Mouse (Mus musculus): Measurements from ENCODE around the gene Ntm. TPM values are rescaled to one million over a fixed set of nuclear protein-coding genes. Genes with fewer than 3 reads are reported as not detected.

Ntm gene
- polyA plus RNA-seq, 1 experiment from 2014 or later = 20.7 TPM

DNA sequence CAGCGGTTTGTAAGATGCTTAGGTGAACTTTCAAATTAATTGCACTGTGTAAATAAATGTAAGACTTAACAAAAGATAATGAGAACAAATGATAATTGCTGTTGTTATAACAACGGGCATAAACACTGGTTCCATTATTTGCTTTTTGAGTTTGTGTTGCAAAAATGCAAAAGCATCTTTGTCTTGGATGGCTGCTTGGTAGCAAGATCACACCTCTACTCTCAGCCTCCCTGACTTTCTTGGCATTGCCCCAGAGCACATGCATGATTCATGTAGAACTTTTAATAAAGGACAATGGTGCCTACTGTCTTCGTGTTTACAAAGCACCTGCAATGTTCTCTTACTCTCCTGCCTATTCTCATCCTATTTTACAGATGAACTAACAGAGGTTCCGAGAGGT lies 875.3 kb downstream of the Ntm start:
- no peak for DNase-seq (ENCODE audit: low spot score)
- no peaks in the 10 kb centered on the region for H3K27me3 ChIP-seq (ENCODE audit: insufficient read depth, poor library complexity, severe bottlenecking)
- no peaks in the 10 kb centered on the region for H3K36me3 ChIP-seq
- no peaks in the 10 kb centered on the region for H3K4me1 ChIP-seq
- H3K9me3 ChIP-seq = no peaks in the 10 kb centered on the region
- H3K27ac ChIP-seq = no peak overlapping the region
- WGBS = 73% methylated on average over 4 of the region's 4 CpGs
- no peak overlapping the region for H3K4me3 ChIP-seq

DNA sequence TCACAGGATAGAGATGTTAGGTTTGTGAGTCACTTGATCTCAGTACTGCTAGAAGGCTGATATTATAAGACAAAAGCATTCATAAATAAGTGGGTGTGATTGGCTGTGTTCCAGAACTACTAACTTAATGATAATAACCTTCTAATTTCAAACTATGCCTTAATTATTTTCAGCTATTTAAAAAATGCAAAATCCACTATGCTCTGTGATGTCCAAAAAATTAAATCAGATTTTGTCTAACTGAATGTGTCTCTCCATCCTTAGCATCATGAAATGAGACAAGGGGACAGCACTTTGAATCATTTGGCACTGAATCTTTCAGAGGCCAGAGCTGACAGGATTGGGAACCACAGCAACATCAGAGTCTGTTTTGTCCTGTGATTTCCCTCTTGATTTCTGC lies 875.8 kb downstream of the Ntm start:
- no peak overlapping the region for H3K27ac ChIP-seq
- no peaks in the 10 kb centered on the region for H3K27me3 ChIP-seq (ENCODE audit: insufficient read depth, poor library complexity, severe bottlenecking)
- H3K36me3 ChIP-seq = no peaks in the 10 kb centered on the region
- DNase-seq (ENCODE audit: low spot score) = no peak
- no peak overlapping the region for H3K4me3 ChIP-seq
- H3K9me3 ChIP-seq = no peaks in the 10 kb centered on the region
- no peaks in the 10 kb centered on the region for H3K4me1 ChIP-seq

DNA sequence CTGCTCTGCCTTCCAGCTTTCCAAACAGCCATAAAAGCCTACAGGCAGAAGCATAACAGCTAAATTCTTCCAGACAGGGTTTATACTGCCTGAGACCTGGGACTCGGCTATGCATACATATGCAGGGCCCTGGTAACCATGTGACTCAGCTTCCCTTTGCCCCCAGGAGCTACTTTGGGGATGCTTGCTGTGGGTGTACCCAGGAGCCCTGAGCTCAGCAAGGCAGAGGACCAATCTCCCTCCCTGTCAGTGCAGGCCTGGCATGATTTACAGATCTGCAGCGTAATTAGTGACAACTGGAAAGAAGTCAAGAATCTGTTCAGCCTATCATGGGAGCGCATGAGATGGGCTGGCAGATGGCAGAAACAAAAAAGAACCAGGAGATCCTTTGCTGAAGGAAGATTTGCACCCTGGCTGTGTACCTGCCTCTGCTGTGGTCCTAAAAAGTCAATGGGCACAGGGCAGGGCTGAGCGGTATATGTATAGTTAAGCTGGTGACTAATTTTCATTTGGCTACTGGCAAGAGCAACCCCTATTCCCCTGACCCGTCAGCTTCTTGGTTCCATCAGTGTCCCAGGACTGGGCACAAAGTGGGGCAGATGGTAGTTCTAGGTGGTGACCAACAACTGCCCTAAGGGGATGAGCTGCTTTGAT lies 886.9 kb downstream of the Ntm start:
- no peaks in the 10 kb centered on the region for H3K36me3 ChIP-seq
- H3K4me1 ChIP-seq = no peaks in the 10 kb centered on the region
- H3K4me3 ChIP-seq = no peak overlapping the region
- H3K27me3 ChIP-seq (ENCODE audit: insufficient read depth, poor library complexity, severe bottlenecking) = no peaks in the 10 kb centered on the region
- no peaks in the 10 kb centered on the region for H3K9me3 ChIP-seq
- H3K27ac ChIP-seq = no peak overlapping the region
- DNase-seq (ENCODE audit: low spot score) = no peak
- 79% methylated on average over 5 of the region's 5 CpGs for WGBS

DNA sequence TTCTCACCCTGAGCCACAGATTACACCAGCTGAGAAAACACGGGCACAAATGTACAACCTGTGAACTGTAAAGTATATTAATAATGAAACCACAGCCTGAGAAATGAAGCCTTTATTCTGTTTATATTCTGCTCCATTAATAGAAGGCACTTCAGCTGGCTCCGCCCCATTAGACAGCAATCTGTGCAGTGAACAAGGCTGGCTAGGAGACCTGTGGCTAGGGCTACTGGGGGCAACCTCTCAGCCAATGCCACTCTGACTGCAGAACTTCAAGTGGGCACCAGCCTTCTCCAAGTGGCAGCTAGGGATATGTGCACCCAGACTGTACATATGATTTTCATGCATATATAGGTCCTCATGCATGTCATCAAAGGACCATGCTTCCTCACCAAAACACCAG lies 887.7 kb downstream of the Ntm start:
- no peak for DNase-seq (ENCODE audit: low spot score)
- H3K4me3 ChIP-seq = no peak overlapping the region
- no peaks in the 10 kb centered on the region for H3K36me3 ChIP-seq
- H3K27me3 ChIP-seq (ENCODE audit: insufficient read depth, poor library complexity, severe bottlenecking) = no peaks in the 10 kb centered on the region
- H3K4me1 ChIP-seq = no peaks in the 10 kb centered on the region
- H3K9me3 ChIP-seq = no peaks in the 10 kb centered on the region
- no peak overlapping the region for H3K27ac ChIP-seq
- 82% methylated on average over 2 of the region's 2 CpGs for WGBS

DNA sequence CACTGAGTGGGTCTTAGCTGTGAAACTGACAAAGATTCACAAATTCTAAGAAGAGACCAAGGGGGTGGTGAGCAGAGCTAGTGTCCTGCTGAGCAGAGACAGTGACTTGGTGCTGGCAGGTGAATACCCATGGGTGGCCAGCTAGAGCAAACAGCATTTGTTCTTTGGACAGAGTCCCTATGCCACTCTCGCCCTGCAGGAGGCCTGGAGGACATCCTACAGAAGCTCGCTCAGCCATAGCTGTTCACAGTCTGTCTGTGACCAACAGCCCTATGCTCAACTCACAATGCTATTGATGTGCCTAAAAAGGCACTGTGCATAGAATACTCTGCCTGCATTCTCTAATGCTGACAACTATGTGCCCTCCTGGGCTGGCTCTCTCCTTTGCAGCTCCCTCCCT lies 888.4 kb downstream of the Ntm start:
- 76% methylated on average over 2 of the region's 2 CpGs for WGBS

DNA sequence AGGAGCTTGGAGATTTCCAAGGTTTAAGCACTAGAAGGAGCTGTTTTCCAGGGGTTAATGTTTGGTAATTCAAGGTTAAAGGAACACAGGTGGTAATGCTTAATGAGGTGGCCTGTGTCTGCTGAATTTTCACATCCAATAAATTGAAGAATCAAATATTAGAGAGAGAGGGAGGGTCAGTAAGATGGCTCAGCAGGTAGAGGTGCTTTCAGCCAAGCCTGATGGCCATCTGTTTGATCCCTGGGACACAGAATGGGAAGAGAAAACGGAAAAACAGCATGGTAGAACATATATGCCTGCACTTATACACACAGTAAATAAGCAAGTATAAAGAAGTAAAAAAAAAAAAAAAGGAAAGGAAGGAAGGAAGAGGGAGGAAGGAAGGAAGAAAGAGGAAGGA lies 890.9 kb downstream of the Ntm start:
- 67% methylated on average over 1 of the region's 1 CpGs for WGBS
- DNase-seq (ENCODE audit: low spot score) = no peak

More for the DNA sequence above, 888.4 kb downstream of the Ntm start:
- Histone ChIP-seq H3K4me1 (no peaks in the 10 kb centered on the region), H3K27ac (no peak overlapping the region), H3K9me3 (no peaks in the 10 kb centered on the region), H3K4me3 (no peak overlapping the region), H3K36me3 (no peaks in the 10 kb centered on the region), H3K27me3 (ENCODE audit: insufficient read depth, poor library complexity, severe bottlenecking) (no peaks in the 10 kb centered on the region)
- no peak for DNase-seq (ENCODE audit: low spot score)

DNA sequence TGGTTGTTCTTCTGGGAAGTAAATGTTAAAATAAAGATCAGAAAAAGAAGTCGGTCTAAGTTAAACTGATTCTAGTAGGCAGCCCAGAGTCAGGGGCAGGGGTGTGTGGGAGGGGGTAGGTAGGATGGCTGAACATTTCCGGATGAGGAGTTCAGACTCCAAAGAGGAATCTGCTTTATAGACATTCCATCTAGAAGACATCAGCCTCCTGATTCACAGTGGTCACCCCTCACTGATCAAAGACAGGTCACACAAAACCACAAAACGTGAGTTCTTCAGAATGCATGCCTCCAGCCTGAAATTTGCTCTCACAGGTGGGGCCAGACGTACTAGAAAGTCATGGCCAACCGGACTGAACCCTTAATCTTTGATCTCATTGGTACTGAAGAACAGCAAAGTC lies 895.4 kb downstream of the Ntm start:
- WGBS = 79% methylated on average over 5 of the region's 5 CpGs
- Histone ChIP-seq H3K9me3 (no peaks in the 10 kb centered on the region), H3K4me1 (no peaks in the 10 kb centered on the region), H3K27me3 (ENCODE audit: insufficient read depth, poor library complexity, severe bottlenecking) (no peaks in the 10 kb centered on the region), H3K4me3 (no peak overlapping the region), H3K27ac (no peak overlapping the region), H3K36me3 (no peaks in the 10 kb centered on the region)
- DNase-seq (ENCODE audit: low spot score) = no peak

More for the DNA sequence above, 890.9 kb downstream of the Ntm start:
- Histone ChIP-seq H3K9me3 (no peaks in the 10 kb centered on the region), H3K4me3 (no peak overlapping the region), H3K27ac (no peak overlapping the region), H3K36me3 (no peaks in the 10 kb centered on the region), H3K4me1 (no peaks in the 10 kb centered on the region), H3K27me3 (ENCODE audit: insufficient read depth, poor library complexity, severe bottlenecking) (no peaks in the 10 kb centered on the region)

DNA sequence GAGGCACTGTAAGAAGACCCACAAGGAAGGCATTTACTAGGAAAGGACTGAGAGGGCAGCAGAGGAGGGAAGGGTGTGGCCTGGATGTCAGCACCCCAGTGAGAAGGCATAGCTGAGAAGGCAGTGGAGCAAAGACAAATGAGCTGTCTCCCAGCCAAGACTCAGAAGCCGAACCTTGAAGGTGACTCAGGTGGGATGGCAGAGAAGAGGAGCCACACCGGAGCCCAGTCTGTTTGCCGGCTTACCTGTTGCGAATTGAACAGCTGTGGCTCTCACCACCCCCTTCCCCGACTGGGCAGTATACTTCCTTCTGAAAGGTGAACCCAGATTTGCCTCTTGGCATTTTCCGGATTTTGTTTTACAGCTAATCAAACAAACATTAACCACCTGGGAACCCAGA lies 902.6 kb downstream of the Ntm start:
- Histone ChIP-seq H3K36me3 (no peaks in the 10 kb centered on the region), H3K27ac (no peak overlapping the region)
- 69% methylated on average over 6 of the region's 6 CpGs for WGBS

DNA sequence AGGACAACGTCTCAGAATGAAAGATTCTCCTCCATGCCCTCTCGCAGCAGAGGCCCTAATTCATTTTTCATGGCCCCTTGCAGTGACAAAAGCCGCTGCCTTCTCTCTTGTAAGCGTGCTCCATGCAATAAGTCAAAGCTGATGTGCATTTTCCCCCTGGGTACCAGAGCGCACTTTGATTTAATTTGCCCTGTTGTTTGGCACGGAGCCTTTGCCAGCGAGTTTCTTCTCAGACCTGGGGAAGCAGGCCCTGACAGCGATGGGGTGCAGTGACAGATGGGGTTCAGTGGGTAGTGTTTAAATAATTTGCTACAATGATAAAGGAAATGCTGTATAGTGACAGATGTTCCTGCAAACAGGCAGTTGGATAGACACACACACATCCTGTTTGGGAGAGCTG lies 904.1 kb downstream of the Ntm start:
- Histone ChIP-seq H3K36me3 (no peaks in the 10 kb centered on the region), H3K9me3 (no peaks in the 10 kb centered on the region), H3K27ac (no peak overlapping the region), H3K27me3 (ENCODE audit: insufficient read depth, poor library complexity, severe bottlenecking) (no peaks in the 10 kb centered on the region), H3K4me3 (no peak overlapping the region), H3K4me1 (0 out of 2 replicates have a peak, but pooled peaks cover 6% of the 10 kb centered on the region)
- DNase-seq (ENCODE audit: low spot score) = no peak
- 90% methylated on average over 8 of the region's 8 CpGs for WGBS

More for the DNA sequence above, 902.6 kb downstream of the Ntm start:
- no peaks in the 10 kb centered on the region for H3K27me3 ChIP-seq (ENCODE audit: insufficient read depth, poor library complexity, severe bottlenecking)
- DNase-seq (ENCODE audit: low spot score) = no peak
- no peak overlapping the region for H3K4me3 ChIP-seq
- no peaks in the 10 kb centered on the region for H3K9me3 ChIP-seq
- 0 out of 2 replicates have a peak, but pooled peaks cover 6% of the 10 kb centered on the region for H3K4me1 ChIP-seq

DNA sequence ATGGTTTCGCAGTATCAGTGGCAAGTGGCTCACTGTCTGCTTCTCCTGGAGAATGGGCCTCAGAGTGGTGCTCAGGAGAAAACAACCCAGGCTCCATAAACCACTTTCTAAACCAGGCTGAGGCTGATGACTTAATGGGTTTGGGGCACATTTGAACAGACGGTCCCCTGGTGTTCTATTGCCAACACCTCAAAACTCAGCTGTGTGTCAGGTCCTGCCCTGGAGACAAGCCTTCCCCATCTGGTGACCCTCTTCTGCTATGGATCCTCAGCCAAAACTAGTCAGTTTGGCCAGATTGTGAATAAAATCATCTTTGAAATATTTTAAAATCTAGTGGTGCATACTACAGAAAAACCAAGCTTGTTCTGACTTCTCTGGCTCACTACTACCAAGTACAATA lies 907.3 kb downstream of the Ntm start:
- H3K27ac ChIP-seq = no peak overlapping the region
- WGBS = 86% methylated on average over 2 of the region's 2 CpGs

DNA sequence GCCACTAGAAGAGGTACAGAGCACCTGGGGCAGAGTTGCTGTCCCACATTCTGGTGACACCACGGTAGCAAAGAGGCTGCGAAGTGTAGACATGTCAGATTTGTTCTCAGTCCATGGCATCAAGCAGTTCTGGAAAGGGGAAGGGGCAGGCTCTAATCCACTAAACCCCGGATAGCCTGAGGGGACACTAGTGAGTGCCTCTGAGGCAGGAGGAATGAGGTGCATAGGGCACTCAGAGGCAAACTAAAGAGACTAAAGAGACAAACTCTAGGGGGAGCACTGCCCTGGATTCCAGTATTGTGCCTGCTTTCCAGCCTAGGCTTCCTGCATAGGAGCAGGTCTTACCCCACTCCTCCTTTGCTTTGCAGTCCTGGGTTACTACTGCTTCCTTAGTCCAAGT lies 926.5 kb downstream of the Ntm start:
- no peak for DNase-seq (ENCODE audit: low spot score)
- H3K4me3 ChIP-seq = no peak overlapping the region
- 37% methylated on average over 3 of the region's 3 CpGs for WGBS
- no peaks in the 10 kb centered on the region for H3K36me3 ChIP-seq
- H3K4me1 ChIP-seq = peaks cover 12% of the 10 kb centered on the region
- no peaks in the 10 kb centered on the region for H3K9me3 ChIP-seq
- H3K27ac ChIP-seq = no peak overlapping the region
- no peaks in the 10 kb centered on the region for H3K27me3 ChIP-seq (ENCODE audit: insufficient read depth, poor library complexity, severe bottlenecking)

More for the DNA sequence above, 907.3 kb downstream of the Ntm start:
- Histone ChIP-seq H3K4me1 (0 out of 2 replicates have a peak, but pooled peaks cover 6% of the 10 kb centered on the region), H3K36me3 (no peaks in the 10 kb centered on the region), H3K9me3 (no peaks in the 10 kb centered on the region), H3K4me3 (no peak overlapping the region), H3K27me3 (ENCODE audit: insufficient read depth, poor library complexity, severe bottlenecking) (no peaks in the 10 kb centered on the region)
- DNase-seq (ENCODE audit: low spot score) = no peak

DNA sequence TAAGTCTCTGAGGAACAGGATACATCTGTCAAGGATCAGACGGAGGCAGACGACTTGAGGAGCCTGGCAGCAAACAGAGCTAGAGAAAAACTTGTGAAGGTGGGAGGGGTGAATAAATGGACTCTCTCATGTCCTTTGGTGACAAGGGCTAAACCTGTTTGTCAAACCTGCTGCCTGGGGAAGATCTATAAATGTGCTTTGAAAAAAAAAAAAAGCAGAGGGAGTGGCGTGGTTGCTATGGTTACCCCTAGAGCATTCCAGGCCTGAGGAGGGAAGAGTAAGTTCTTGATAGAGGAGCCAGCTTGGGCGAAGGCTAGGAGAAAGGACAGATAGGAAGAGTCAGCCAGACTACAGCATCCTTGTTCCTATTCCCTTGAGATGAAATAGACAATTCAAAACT lies 926.9 kb downstream of the Ntm start:
- H3K4me1 ChIP-seq = peaks cover 12% of the 10 kb centered on the region
- no peak for DNase-seq (ENCODE audit: low spot score)
- H3K27ac ChIP-seq = no peak overlapping the region
- H3K36me3 ChIP-seq = no peaks in the 10 kb centered on the region
- no peaks in the 10 kb centered on the region for H3K27me3 ChIP-seq (ENCODE audit: insufficient read depth, poor library complexity, severe bottlenecking)
- whole genome bisulfite sequencing = 16% methylated on average over 4 of the region's 4 CpGs
- H3K9me3 ChIP-seq = no peaks in the 10 kb centered on the region
- H3K4me3 ChIP-seq = no peak overlapping the region

DNA sequence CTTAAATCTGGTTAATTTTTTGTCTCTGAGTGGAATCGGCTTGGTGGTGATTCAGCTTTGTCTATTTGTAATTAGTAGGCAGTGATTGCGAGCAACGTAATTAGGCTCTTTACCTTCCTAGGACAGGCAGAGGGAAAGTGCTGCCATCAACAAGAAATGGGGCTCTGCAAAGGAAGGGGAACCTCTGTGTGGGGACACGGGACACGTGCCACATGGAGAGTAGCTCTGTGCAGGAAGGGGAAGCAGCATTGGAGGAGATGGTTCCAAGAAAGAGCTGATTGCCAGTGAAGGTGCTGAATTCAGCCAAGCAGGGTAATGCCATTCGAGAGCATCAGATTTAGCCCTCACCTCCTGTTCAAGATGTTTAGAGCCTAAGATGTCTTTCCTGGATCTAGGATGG lies 936.5 kb downstream of the Ntm start:
- no peak overlapping the region for H3K4me3 ChIP-seq
- peaks cover 23% of the 10 kb centered on the region for H3K4me1 ChIP-seq
- H3K27me3 ChIP-seq (ENCODE audit: insufficient read depth, poor library complexity, severe bottlenecking) = no peaks in the 10 kb centered on the region
- peak overlapping the region; percentile 74 for H3K27ac ChIP-seq
- H3K36me3 ChIP-seq = no peaks in the 10 kb centered on the region
- 76% methylated on average over 6 of the region's 6 CpGs for WGBS
- DNase-seq (ENCODE audit: low spot score) = no peak
- H3K9me3 ChIP-seq = no peaks in the 10 kb centered on the region

DNA sequence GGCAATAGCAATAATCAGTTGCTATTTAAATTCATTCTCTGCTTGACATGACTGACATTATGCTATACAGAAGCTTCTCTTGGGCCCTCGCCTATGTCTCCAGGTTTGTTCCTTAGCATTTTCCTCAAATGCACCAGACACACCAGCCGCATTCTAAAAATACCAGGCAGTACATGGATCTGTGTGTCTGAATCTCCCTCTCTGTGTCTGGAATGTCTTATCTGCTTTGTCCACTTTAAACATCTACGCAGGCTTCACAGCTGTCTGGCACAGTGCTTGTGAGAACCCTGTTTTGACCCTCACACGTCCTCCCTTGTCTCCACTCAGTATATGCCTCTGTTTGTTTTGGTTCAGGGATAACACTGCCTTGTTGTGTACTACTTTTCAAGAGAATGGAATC lies 937.3 kb downstream of the Ntm start:
- WGBS = 18% methylated on average over 4 of the region's 4 CpGs
- H3K4me1 ChIP-seq = peaks cover 23% of the 10 kb centered on the region
- H3K9me3 ChIP-seq = no peaks in the 10 kb centered on the region
- no peaks in the 10 kb centered on the region for H3K27me3 ChIP-seq (ENCODE audit: insufficient read depth, poor library complexity, severe bottlenecking)
- peak overlapping the region; percentile 74 for H3K27ac ChIP-seq
- no peak overlapping the region for H3K4me3 ChIP-seq
- no peaks in the 10 kb centered on the region for H3K36me3 ChIP-seq
- DNase-seq (ENCODE audit: low spot score) = peak; percentile 77

Data from heart, embryonic 10.5 days (tissue).